Mouse (Mus musculus) heart, postnatal 0 days (tissue): ENCODE measurements at regions not wholly inside any gene's neighbourhood (a gene's known extent, or its start where the extent isn't known, plus 50 kb on each side); places are given as distances from the start of the nearest gene placed in this dataset.

ENCODE experiments used
- CTCF ChIP-seq: IDR thresholded peaks from 2 replicates; pipeline ENCODE4 v1.5.1; 2016; ENCODE audit warnings: antibody characterized with exemption, control low read depth, low read depth
- EP300 ChIP-seq: IDR thresholded peaks from 2 replicates; pipeline ENCODE4 v1.6.1; 2016; ENCODE audit warnings: antibody characterized with exemption, low read depth

GRCm38 (mm10) chr7:136430085-136431011 is 464.1 kb upstream of the Mgmt start:
- TF ChIP-seq CTCF (no peak), EP300 (no peak)
